20 mouse cellular contexts compared by ENCODE assay signal in the genomic region with DNA sequence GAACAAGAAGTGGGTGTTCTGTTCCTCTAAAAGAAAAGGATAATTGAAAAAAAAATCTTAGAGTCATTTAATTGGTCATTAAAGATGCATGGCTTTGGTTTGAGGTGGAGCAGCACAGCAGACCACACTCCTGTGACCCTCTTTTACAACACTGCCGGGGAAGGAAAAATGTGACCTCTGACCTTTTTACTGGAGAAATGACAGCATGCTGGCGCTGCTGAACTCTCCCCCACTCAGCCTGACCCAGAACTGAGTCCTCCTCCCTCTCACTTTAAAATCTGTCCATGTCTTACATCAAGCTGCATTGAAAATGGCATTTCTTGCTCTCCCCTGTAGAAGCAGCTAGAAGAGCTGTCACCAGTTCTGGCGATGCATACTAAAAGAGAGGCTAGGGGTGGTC. TPM values are rescaled to one million over a fixed set of nuclear protein-coding genes. Genes with fewer than 3 reads are reported as not detected.
DNase-seq lines count a peak whose midpoint lies in the region; ATAC-seq and TF ChIP-seq lines count a peak whose summit lies in the region.
"Had no signal": no experiment of that assay in that cellular context is flagged by ENCODE, and none has a peak within 500 bp of the region (broad histone marks: within the 10 kb centered on the region; RNA-seq: fewer than 3 reads in every experiment).

No protein-coding gene starts in this region.

- 36% methylated on average over 3 of the region's 3 CpGs for whole genome bisulfite sequencing in hindbrain, embryonic 16.5 days
- 36% methylated on average over 3 of the region's 3 CpGs for WGBS in hindbrain, embryonic 10.5 days
- 26% methylated on average over 3 of the region's 3 CpGs for WGBS in intestine, postnatal 0 days

- no peak overlapping the region for H3K27ac ChIP-seq in hindbrain, embryonic 16.5 days (ENCODE audit: low read depth, low read length)
- H3K27ac ChIP-seq in hindbrain, embryonic 10.5 days: no peak overlapping the region
- H3K27ac ChIP-seq in intestine, postnatal 0 days (ENCODE audit: low read depth, low read length): no peak overlapping the region
- H3K27ac ChIP-seq: lung, embryonic 15.5 days; midbrain, embryonic 12.5 days; stomach, embryonic 15.5 days had no signal

- no peak overlapping the region for H3K4me3 ChIP-seq in hindbrain, embryonic 16.5 days (ENCODE audit: low read length)
- no peak overlapping the region for H3K4me3 ChIP-seq in hindbrain, embryonic 10.5 days
- no peak overlapping the region for H3K4me3 ChIP-seq in intestine, postnatal 0 days (ENCODE audit: low read depth, low read length)
- H3K4me3 ChIP-seq: lung, embryonic 15.5 days; midbrain, embryonic 12.5 days; stomach, embryonic 15.5 days had no signal

- DNase-seq in hindbrain, embryonic 10.5 days (ENCODE audit: low spot score): no peak
- peak; percentile 21 for DNase-seq in lung, postnatal 10 days
- DNase-seq in lung, postnatal 14 days: no peak
- peak; percentile 67 for DNase-seq in retina, postnatal 1 day
- no peak for DNase-seq in left cerebral cortex, adult 8-10 months (ENCODE audit: low spot score in 2 of 2)
- no peak for DNase-seq in testis, postnatal 14 days (ENCODE audit: low spot score)
- DNase-seq: cerebellum, adult 11 months; gastrocnemius, postnatal 25 days; liver; thymus, postnatal 14 days had no signal

- H3K9ac ChIP-seq in hindbrain, embryonic 16.5 days (ENCODE audit: low read depth, low read length): no peak overlapping the region
- no peak overlapping the region for H3K9ac ChIP-seq in intestine, postnatal 0 days (ENCODE audit: low read depth, low read length)
- H3K9ac ChIP-seq: lung, embryonic 15.5 days; midbrain, embryonic 12.5 days; stomach, embryonic 15.5 days had no signal

- no peak for TF ChIP-seq CTCF in intestine, postnatal 0 days (IDR thresholded peaks at IDR 0.05; ENCODE audit: low read depth)

- peak; percentile 4; the same call in 1 of the 2 replicates for ATAC-seq in hindbrain, embryonic 16.5 days
- ATAC-seq in intestine, postnatal 0 days: peak; percentile 25; the same call in 1 of the 2 replicates
- ATAC-seq: activated CD4-positive, CD25-positive, alpha-beta regulatory T cell, adult 4 months had no signal

- no peaks in the 10 kb centered on the region for H3K9me3 ChIP-seq in hindbrain, embryonic 16.5 days (ENCODE audit: control insufficient read depth, low read length)
- no peaks in the 10 kb centered on the region for H3K9me3 ChIP-seq in hindbrain, embryonic 10.5 days
- H3K9me3 ChIP-seq in intestine, postnatal 0 days (ENCODE audit: control insufficient read depth): no peaks in the 10 kb centered on the region
- H3K9me3 ChIP-seq: lung, embryonic 15.5 days; midbrain, embryonic 12.5 days; stomach, embryonic 15.5 days had no signal

- H3K4me2 ChIP-seq in hindbrain, embryonic 16.5 days (ENCODE audit: low read length): no peak overlapping the region; the same call in 1 of the 2 replicates
- peak overlapping the region; percentile 48; the same call in 1 of the 2 replicates for H3K4me2 ChIP-seq in intestine, postnatal 0 days (replicated peaks; ENCODE audit: low read depth)
- H3K4me2 ChIP-seq: lung, embryonic 15.5 days; midbrain, embryonic 12.5 days; stomach, embryonic 15.5 days had no signal

- no peaks in the 10 kb centered on the region; the same call in 1 of the 2 replicates for H3K4me1 ChIP-seq in hindbrain, embryonic 16.5 days (ENCODE audit: control insufficient read depth, insufficient read depth, low read depth, low read length)
- H3K4me1 ChIP-seq in hindbrain, embryonic 10.5 days (replicated peaks): peaks cover 6% of the 10 kb centered on the region
- 0 out of 2 replicates have a peak, but pooled peaks cover 3% of the 10 kb centered on the region for H3K4me1 ChIP-seq in intestine, postnatal 0 days (replicated peaks; ENCODE audit: control insufficient read depth, insufficient read depth, low read length)
- H3K4me1 ChIP-seq: lung, embryonic 15.5 days; midbrain, embryonic 12.5 days; stomach, embryonic 15.5 days had no signal

- H3K27me3 ChIP-seq in hindbrain, embryonic 16.5 days (replicated peaks; ENCODE audit: control insufficient read depth, insufficient read depth, low read length): no peaks in the 10 kb centered on the region
- no peaks in the 10 kb centered on the region for H3K27me3 ChIP-seq in hindbrain, embryonic 10.5 days (ENCODE audit: insufficient read depth, poor library complexity, severe bottlenecking)
- no peaks in the 10 kb centered on the region for H3K27me3 ChIP-seq in intestine, postnatal 0 days (replicated peaks; ENCODE audit: control insufficient read depth, insufficient read depth, low read length)
- H3K27me3 ChIP-seq: lung, embryonic 15.5 days; midbrain, embryonic 12.5 days; stomach, embryonic 15.5 days had no signal

- H3K36me3 ChIP-seq in hindbrain, embryonic 16.5 days (ENCODE audit: control insufficient read depth, insufficient read depth, low read length): no peaks in the 10 kb centered on the region
- no peaks in the 10 kb centered on the region for H3K36me3 ChIP-seq in hindbrain, embryonic 10.5 days
- no peaks in the 10 kb centered on the region for H3K36me3 ChIP-seq in intestine, postnatal 0 days (ENCODE audit: control insufficient read depth, insufficient read depth)
- H3K36me3 ChIP-seq: lung, embryonic 15.5 days; midbrain, embryonic 12.5 days; stomach, embryonic 15.5 days had no signal

RNA-seq across cellular contexts. Expression of gene Rnf7, which starts 14.7 kb away (rescaled TPM):
- 209 TPM in 2 replicates for polyA plus RNA-seq in hindbrain, embryonic 16.5 days (2015; fragmentation: Nextera tagmentation; extraction: Ambion mirVana)
- 269 and 272 TPM in 2 replicates for polyA plus RNA-seq in hindbrain, embryonic 10.5 days (2016; fragmentation: Nextera tagmentation; extraction: Ambion mirVana)
- 141 and 143 TPM in 2 replicates for polyA plus RNA-seq in intestine, postnatal 0 days (2015; fragmentation: Nextera tagmentation; extraction: Ambion mirVana)
- total RNA-seq in left cerebral cortex, adult 8-10 months (2022): 10 to 100 TPM; 53.5 to 66.5 (median 53.8) TPM

RNA-seq across cellular contexts. Expression of gene Gm28729, which starts 31.9 kb away (rescaled TPM):
- polyA plus RNA-seq in hindbrain, embryonic 16.5 days (2015; fragmentation: Nextera tagmentation; extraction: Ambion mirVana): 0.33 and 0.36 TPM in 2 replicates
- 0.07 and 0.37 TPM in 2 replicates for polyA plus RNA-seq in hindbrain, embryonic 10.5 days (2016; fragmentation: Nextera tagmentation; extraction: Ambion mirVana)
- not detected in 2 replicates for polyA plus RNA-seq in intestine, postnatal 0 days (2015; fragmentation: Nextera tagmentation; extraction: Ambion mirVana)
- under 1 TPM in 3 of 4 experiments, not detected in 1; 0.37 to 0.65 (median 0.39) TPM for total RNA-seq in left cerebral cortex, adult 8-10 months (2022)
- total RNA-seq: adrenal gland, postnatal 4 days; common myeloid progenitor, adult 5-6 weeks had no signal
- polyA plus RNA-seq: activated CD4-positive, CD25-positive, alpha-beta regulatory T cell, adult 4 months; heart, embryonic 14.5 days; midbrain, embryonic 12.5 days; small intestine, adult 2 months; stomach, embryonic 15.5 days had no signal

Comparison
In these comparisons a context has a peak if more than half of its experiments do, and no peak if none do; other contexts are left out.
1. DNase-seq: peak in lung, postnatal 10 days (single experiment) and retina, postnatal 1 day (single experiment); none in hindbrain, embryonic 10.5 days (single experiment), lung, postnatal 14 days (single experiment), left cerebral cortex, adult 8-10 months (0 of 2) and testis, postnatal 14 days (single experiment).